ENCODE assay signal across 16 mouse cellular contexts in genomic region chr7:122930494-122930893, GRCm38 (mm10). TPM values are rescaled to one million over a fixed set of nuclear protein-coding genes. Genes with fewer than 3 reads are reported as not detected.
DNase-seq lines count a peak whose midpoint lies in the region; ATAC-seq and TF ChIP-seq lines count a peak whose summit lies in the region.
"Had no signal": no experiment of that assay in that cellular context is flagged by ENCODE, and none has a peak within 500 bp of the region (broad histone marks: within the 10 kb centered on the region; RNA-seq: fewer than 3 reads in every experiment).

No protein-coding gene starts in this region.

- no peaks in the 10 kb centered on the region for H3K4me1 ChIP-seq in lung, embryonic 16.5 days (replicated peaks; ENCODE audit: control insufficient read depth, insufficient read depth, low read length)
- H3K4me1 ChIP-seq: hindbrain, embryonic 10.5 days; liver, embryonic 15.5 days had no signal

- H3K4me3 ChIP-seq in gastrocnemius, adult 2 months, result no peak overlapping the region
- no peak overlapping the region for H3K4me3 ChIP-seq in lung, embryonic 16.5 days (ENCODE audit: low read length)
- H3K4me3 ChIP-seq: hindbrain, embryonic 10.5 days; liver, embryonic 15.5 days had no signal

- intact Hi-C loops in gastrocnemius, adult 2 months (cut with DNase I), result no loop called here

- no peaks in the 10 kb centered on the region for H3K27me3 ChIP-seq in lung, embryonic 16.5 days (ENCODE audit: control insufficient read depth, insufficient read depth, low read depth, low read length)
- H3K27me3 ChIP-seq: liver, embryonic 15.5 days had no signal

- DNase-seq in gastrocnemius, adult 2 months, result peak; percentile 34
- no peak for DNase-seq in gastrocnemius, postnatal 25 days
- DNase-seq in lung, postnatal 25 days (ENCODE audit: low spot score), result no peak
- DNase-seq in brain, embryonic 14.5 days (ENCODE audit: low read depth), result peak; percentile 59
- peak; percentile 43 for DNase-seq in heart, postnatal 4 days
- DNase-seq in ovary, postnatal 36 days (ENCODE audit: low spot score), result no peak
- DNase-seq in left cerebral cortex, adult 8-10 months (ENCODE audit: low spot score in 2 of 2), result no peak
- DNase-seq: cerebellum, adult 8-10 months; gastrocnemius, postnatal 36 days; right cerebral cortex, postnatal 4 days; thymus, postnatal 14 days had no signal

- no peak overlapping the region for H3K27ac ChIP-seq in gastrocnemius, adult 2 months
- H3K27ac ChIP-seq in lung, embryonic 16.5 days (ENCODE audit: low read length), result no peak overlapping the region
- H3K27ac ChIP-seq: hindbrain, embryonic 10.5 days; liver, embryonic 15.5 days had no signal

- ATAC-seq in lung, embryonic 16.5 days (ENCODE audit: low read depth), result 0 out of 2 replicates have a peak, but pooled peaks have one; percentile 23
- ATAC-seq: activated CD4-positive, CD25-positive, alpha-beta regulatory T cell, adult 4 months; intestine, embryonic 16.5 days had no signal

- H3K36me3 ChIP-seq in lung, embryonic 16.5 days (ENCODE audit: control insufficient read depth, insufficient read depth, low read length), result no peaks in the 10 kb centered on the region
- H3K36me3 ChIP-seq: hindbrain, embryonic 10.5 days; liver, embryonic 15.5 days had no signal

- H3K9me3 ChIP-seq in lung, embryonic 16.5 days (ENCODE audit: control insufficient read depth, low read length), result no peaks in the 10 kb centered on the region
- H3K9me3 ChIP-seq: hindbrain, embryonic 10.5 days; liver, embryonic 15.5 days had no signal

- no peak for TF ChIP-seq CTCF in gastrocnemius, adult 2 months (IDR thresholded peaks at IDR 0.05)
- no peak for TF ChIP-seq CTCF in brain, embryonic 14.5 days (IDR thresholded peaks at IDR 0.05; ENCODE audit: borderline replicate concordance, extremely low read depth, insufficient read depth, insufficient read length)

- TF ChIP-seq POLR2A in brain, embryonic 14.5 days (IDR thresholded peaks at IDR 0.05; ENCODE audit: borderline replicate concordance, extremely low read depth, insufficient read depth, insufficient read length, poor library complexity, severe bottlenecking), result no peak

- H3K4me2 ChIP-seq in lung, embryonic 16.5 days (ENCODE audit: low read depth, low read length), result no peak overlapping the region
- H3K4me2 ChIP-seq: liver, embryonic 15.5 days had no signal

- H3K9ac ChIP-seq in lung, embryonic 16.5 days (ENCODE audit: low read length), result no peak overlapping the region
- H3K9ac ChIP-seq: liver, embryonic 15.5 days had no signal

- WGBS in lung, embryonic 16.5 days, result 18% methylated on average over 3 of the region's 3 CpGs

RNA-seq across cellular contexts. Expression of gene Rbbp6, which starts 35.0 kb away (rescaled TPM):
- 10 to 100 TPM; 25.7 to 30.5 TPM for total RNA-seq in gastrocnemius, adult 2 months (2021)
- total RNA-seq in gastrocnemius, postnatal 25 days (2021), result 10 to 100 TPM; 20.4 to 22.2 TPM
- 23.4 and 23.8 TPM in 2 replicates for polyA plus RNA-seq in lung, embryonic 16.5 days (2015; fragmentation: Nextera tagmentation; extraction: Ambion mirVana)
- 50.5 and 64.2 TPM in 2 replicates for polyA plus RNA-seq in brain, embryonic 14.5 days (2012; rRNA removed)
- total RNA-seq in heart, postnatal 4 days (2021), result 10 to 100 TPM; 53.5 to 56.2 TPM
- total RNA-seq in left cerebral cortex, adult 8-10 months (2022), result 10 to 100 TPM; 60.1 to 72.3 (median 69.7) TPM

Comparison
In these comparisons a context has a peak if more than half of its experiments do, and no peak if none do; other contexts are left out.
1. DNase-seq: peak in gastrocnemius, adult 2 months (single experiment), brain, embryonic 14.5 days (single experiment) and heart, postnatal 4 days (single experiment); none in gastrocnemius, postnatal 25 days (single experiment), lung, postnatal 25 days (single experiment), ovary, postnatal 36 days (single experiment) and left cerebral cortex, adult 8-10 months (0 of 2).